Mouse (Mus musculus): ENCODE results near the gene Nxt1. TPM values are rescaled to one million over a fixed set of nuclear protein-coding genes. Genes with fewer than 3 reads are reported as not detected.
A peak's percentile ranks its signal among the peaks of the same experiment; 100 is the strongest.

The Nxt1 gene
- polyA plus RNA-seq, 1 experiment = 14.1 TPM

GRCm38 (mm10) chr2:148680775-148681291, 8.4 kb downstream of the Nxt1 start, which contains the start of gene Gzf1:
Gene Gzf1, plus strand, starts transcription at chr2:148681023.
- TF ChIP-seq CTCF (IDR thresholded peaks at IDR 0.05; ENCODE audit: extremely low read depth, insufficient read length, insufficient replicate concordance, low read depth, low read length) (no peak), POLR2A (IDR thresholded peaks at IDR 0.05; ENCODE audit: low read depth, low read length) (peak; percentile 83)
- H3K4me1 ChIP-seq (ENCODE audit: control insufficient read depth, insufficient read depth, insufficient read length, low read length) = peaks cover 5% of the 10 kb centered on the region
- peak within 1 kb of the TSS; percentile 89 for H3K27ac ChIP-seq (ENCODE audit: insufficient read depth, low read depth, low read length)
- peaks cover 19% of the 10 kb centered on the region for H3K36me3 ChIP-seq (ENCODE audit: control insufficient read depth, insufficient read depth, low read length)
- H3K4me3 ChIP-seq (ENCODE audit: low read depth, low read length) = peak within 1 kb of the TSS; percentile 87
- H3K27me3 ChIP-seq (ENCODE audit: control insufficient read depth, insufficient read depth, low read length) = no peaks in the 10 kb centered on the region
- under 1% methylated on average over 39 of the region's 39 CpGs for WGBS

DNA sequence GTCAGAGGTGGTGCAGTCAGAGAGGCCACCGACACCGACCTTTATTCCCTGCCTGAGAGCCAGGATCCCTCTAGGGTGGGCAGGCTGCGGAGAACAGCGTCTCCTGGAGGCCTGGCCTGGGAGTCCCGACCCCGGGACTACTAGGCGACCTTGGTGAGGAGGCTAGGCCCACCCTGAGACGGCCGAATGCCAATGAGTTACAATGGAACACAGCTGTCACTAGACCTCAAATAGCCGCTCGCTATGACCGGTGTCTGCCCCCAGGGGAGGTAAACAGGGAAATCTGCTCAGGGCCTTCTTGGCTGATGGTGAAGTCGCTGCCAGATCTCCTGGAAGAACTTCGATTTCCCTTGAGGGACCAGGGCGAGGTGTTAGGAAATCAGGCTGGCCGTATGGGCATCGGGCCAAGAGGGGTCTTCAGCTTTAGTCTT, 9.1 kb downstream of the Nxt1 start:
- peak overlapping the region; percentile 38 for H3K27ac ChIP-seq (ENCODE audit: insufficient read depth, low read depth, low read length)

DNA sequence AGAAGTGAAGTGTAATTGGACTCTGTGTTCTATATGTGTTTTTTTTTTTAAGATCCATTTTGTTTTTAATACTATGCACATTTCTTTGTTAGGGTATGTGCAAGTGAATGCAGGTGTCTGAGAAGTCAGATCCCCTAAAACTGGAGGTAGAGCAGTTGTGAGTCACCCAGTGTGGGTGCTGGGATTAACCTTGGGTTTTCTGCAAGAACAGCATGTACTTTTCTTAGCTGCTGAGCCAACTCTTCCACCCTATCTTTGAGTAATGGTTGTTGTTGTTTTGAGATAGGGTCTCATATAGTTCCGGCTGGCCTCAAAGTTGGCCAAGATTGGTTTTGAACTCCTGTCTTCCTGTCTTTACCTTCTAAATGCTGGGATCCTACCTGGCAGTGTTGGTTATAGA, 10.6 kb downstream of the Nxt1 start:
- Histone ChIP-seq H3K4me3 (ENCODE audit: low read depth, low read length) (no peak overlapping the region), H3K27me3 (ENCODE audit: control insufficient read depth, insufficient read depth, low read length) (no peaks in the 10 kb centered on the region), H3K36me3 (ENCODE audit: control insufficient read depth, insufficient read depth, low read length) (peaks cover 18% of the 10 kb centered on the region), H3K27ac (ENCODE audit: insufficient read depth, low read depth, low read length) (no peak overlapping the region), H3K4me1 (ENCODE audit: control insufficient read depth, insufficient read depth, insufficient read length, low read length) (peaks cover 5% of the 10 kb centered on the region)
- 89% methylated on average over 1 of the region's 1 CpGs for WGBS
- TF ChIP-seq POLR2A (IDR thresholded peaks at IDR 0.05; ENCODE audit: low read depth, low read length) (no peak), CTCF (IDR thresholded peaks at IDR 0.05; ENCODE audit: extremely low read depth, insufficient read length, insufficient replicate concordance, low read depth, low read length) (no peak)

More for the DNA sequence above, 9.1 kb downstream of the Nxt1 start:
- no peaks in the 10 kb centered on the region for H3K27me3 ChIP-seq (ENCODE audit: control insufficient read depth, insufficient read depth, low read length)
- 4% methylated on average over 17 of the region's 17 CpGs for WGBS
- H3K4me3 ChIP-seq (ENCODE audit: low read depth, low read length) = peak overlapping the region; percentile 87
- H3K36me3 ChIP-seq (ENCODE audit: control insufficient read depth, insufficient read depth, low read length) = peaks cover 17% of the 10 kb centered on the region
- H3K4me1 ChIP-seq (ENCODE audit: control insufficient read depth, insufficient read depth, insufficient read length, low read length) = peaks cover 5% of the 10 kb centered on the region
- no peak for TF ChIP-seq POLR2A (IDR thresholded peaks at IDR 0.05; ENCODE audit: low read depth, low read length)
- TF ChIP-seq CTCF (IDR thresholded peaks at IDR 0.05; ENCODE audit: extremely low read depth, insufficient read length, insufficient replicate concordance, low read depth, low read length) = peak; percentile 31; the same call in 1 of the 2 replicates

DNA sequence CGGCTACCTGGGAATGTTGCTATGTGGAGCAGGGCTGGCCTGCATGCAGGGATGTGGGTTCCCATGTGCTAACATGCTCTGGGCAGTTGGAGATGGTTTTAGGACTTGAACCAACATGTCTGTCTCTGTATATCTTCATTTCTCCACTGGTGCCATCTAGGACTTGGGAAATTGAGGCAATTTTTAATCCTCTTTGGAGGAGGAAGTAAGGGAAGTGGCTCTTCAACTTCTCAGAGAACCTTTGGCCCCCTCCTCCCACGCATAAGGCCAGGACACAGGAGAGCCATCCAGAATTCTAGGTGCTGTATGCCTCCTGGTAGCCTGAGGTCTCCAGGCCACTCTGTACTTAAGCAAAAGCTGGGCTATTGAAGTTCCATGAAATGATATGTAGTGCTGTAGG, 12.6 kb downstream of the Nxt1 start:
- H3K27ac ChIP-seq (ENCODE audit: insufficient read depth, low read depth, low read length) = no peak overlapping the region
- H3K36me3 ChIP-seq (ENCODE audit: control insufficient read depth, insufficient read depth, low read length) = peaks cover 28% of the 10 kb centered on the region
- peaks cover 8% of the 10 kb centered on the region for H3K4me1 ChIP-seq (ENCODE audit: control insufficient read depth, insufficient read depth, insufficient read length, low read length)
- no peaks in the 10 kb centered on the region for H3K27me3 ChIP-seq (ENCODE audit: control insufficient read depth, insufficient read depth, low read length)
- 82% methylated on average over 2 of the region's 2 CpGs for WGBS
- H3K4me3 ChIP-seq (ENCODE audit: low read depth, low read length) = no peak overlapping the region
- no peak for TF ChIP-seq CTCF (IDR thresholded peaks at IDR 0.05; ENCODE audit: extremely low read depth, insufficient read length, insufficient replicate concordance, low read depth, low read length)
- no peak for TF ChIP-seq POLR2A (IDR thresholded peaks at IDR 0.05; ENCODE audit: low read depth, low read length)

DNA sequence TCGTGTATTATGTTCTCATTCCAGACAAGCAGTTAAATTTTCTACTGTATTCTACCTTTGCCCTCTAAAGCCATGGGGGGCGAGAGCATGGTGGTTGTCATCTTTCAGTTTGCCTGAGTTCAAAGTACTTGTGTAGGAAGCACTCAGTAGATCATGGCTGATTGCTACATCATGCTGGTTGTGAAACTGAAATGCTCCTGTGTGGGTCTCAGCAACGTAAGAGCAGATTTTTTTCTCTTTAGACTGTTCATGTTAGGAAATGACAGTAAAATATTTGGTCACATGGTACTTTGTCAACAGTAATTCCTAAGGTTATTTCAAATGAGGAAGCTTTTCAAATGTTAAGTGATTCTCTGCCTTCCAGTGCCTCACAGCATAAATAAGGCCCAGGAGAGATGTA, 13.3 kb downstream of the Nxt1 start:
- H3K4me3 ChIP-seq (ENCODE audit: low read depth, low read length) = no peak overlapping the region
- no peak overlapping the region for H3K27ac ChIP-seq (ENCODE audit: insufficient read depth, low read depth, low read length)
- no peaks in the 10 kb centered on the region for H3K27me3 ChIP-seq (ENCODE audit: control insufficient read depth, insufficient read depth, low read length)
- 60% methylated on average over 3 of the region's 3 CpGs for WGBS
- H3K36me3 ChIP-seq (ENCODE audit: control insufficient read depth, insufficient read depth, low read length) = peaks cover 32% of the 10 kb centered on the region
- no peak for TF ChIP-seq CTCF (IDR thresholded peaks at IDR 0.05; ENCODE audit: extremely low read depth, insufficient read length, insufficient replicate concordance, low read depth, low read length)
- TF ChIP-seq POLR2A (IDR thresholded peaks at IDR 0.05; ENCODE audit: low read depth, low read length) = no peak
- H3K4me1 ChIP-seq (ENCODE audit: control insufficient read depth, insufficient read depth, insufficient read length, low read length) = peaks cover 8% of the 10 kb centered on the region

- TF ChIP-seq POLR2A (IDR thresholded peaks at IDR 0.05; ENCODE audit: low read depth, low read length) (no peak), CTCF (IDR thresholded peaks at IDR 0.05; ENCODE audit: extremely low read depth, insufficient read length, insufficient replicate concordance, low read depth, low read length) (no peak)
- Histone ChIP-seq H3K27ac (ENCODE audit: insufficient read depth, low read depth, low read length) (no peak overlapping the region), H3K27me3 (ENCODE audit: control insufficient read depth, insufficient read depth, low read length) (no peaks in the 10 kb centered on the region), H3K4me1 (ENCODE audit: control insufficient read depth, insufficient read depth, insufficient read length, low read length) (peaks cover 6% of the 10 kb centered on the region; the same call in 1 of the 2 replicates), H3K36me3 (ENCODE audit: control insufficient read depth, insufficient read depth, low read length) (peaks cover 44% of the 10 kb centered on the region), H3K4me3 (ENCODE audit: low read depth, low read length) (no peak overlapping the region)
- 75% methylated on average over 1 of the region's 1 CpGs for WGBS
Observed at GRCm38 (mm10) chr2:148686862-148687261, 14.5 kb downstream of the Nxt1 start.

DNA sequence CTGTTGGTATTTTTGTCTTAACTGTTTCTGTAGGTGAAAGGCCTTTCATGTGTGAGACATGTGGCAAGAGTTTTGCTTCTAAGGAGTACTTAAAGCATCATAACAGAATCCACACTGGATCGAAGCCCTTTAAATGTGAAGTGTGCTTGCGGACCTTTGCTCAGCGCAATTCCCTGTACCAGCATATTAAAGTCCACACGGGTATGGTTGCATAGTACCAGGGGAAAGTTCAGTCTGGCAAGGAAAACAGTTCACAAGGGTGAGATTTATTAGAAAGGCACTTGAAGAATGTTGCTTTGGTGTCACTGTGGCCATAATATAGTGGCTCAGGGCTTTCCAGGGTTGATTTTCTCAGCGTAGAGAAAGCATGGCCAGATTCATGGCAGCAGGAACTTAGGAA, 15.6 kb downstream of the Nxt1 start:
- 69% methylated on average over 5 of the region's 5 CpGs for WGBS
- H3K4me1 ChIP-seq (ENCODE audit: control insufficient read depth, insufficient read depth, insufficient read length, low read length) = peaks cover 2% of the 10 kb centered on the region; the same call in 1 of the 2 replicates

More for the DNA sequence above, 15.6 kb downstream of the Nxt1 start:
- no peak overlapping the region for H3K4me3 ChIP-seq (ENCODE audit: low read depth, low read length)
- no peaks in the 10 kb centered on the region for H3K27me3 ChIP-seq (ENCODE audit: control insufficient read depth, insufficient read depth, low read length)
- peak overlapping the region; percentile 73 for H3K27ac ChIP-seq (ENCODE audit: insufficient read depth, low read depth, low read length)
- TF ChIP-seq POLR2A (IDR thresholded peaks at IDR 0.05; ENCODE audit: low read depth, low read length) = no peak
- TF ChIP-seq CTCF (IDR thresholded peaks at IDR 0.05; ENCODE audit: extremely low read depth, insufficient read length, insufficient replicate concordance, low read depth, low read length) = no peak
- peaks cover 50% of the 10 kb centered on the region for H3K36me3 ChIP-seq (ENCODE audit: control insufficient read depth, insufficient read depth, low read length)
